Mouse (Mus musculus): Measurements from ENCODE around the gene Rasa3. TPM values are rescaled to one million over a fixed set of nuclear protein-coding genes. Genes with fewer than 3 reads are reported as not detected.

Gene Rasa3
- polyA plus RNA-seq, 1 experiment from 2014 or later = 23.5 TPM

- Histone ChIP-seq H3K9me3 (replicated peaks) (no peaks in the 10 kb centered on the region), H3K4me1 (peaks cover 32% of the 10 kb centered on the region), H3K27ac (no peak overlapping the region), H3K9ac (0 out of 2 replicates have a peak overlapping the region, but pooled peaks have one; percentile 24), H3K27me3 (peaks cover 20% of the 10 kb centered on the region; the same call in 1 of the 2 replicates), H3K36me3 (no peaks in the 10 kb centered on the region), H3K4me2 (peak overlapping the region; percentile 97), H3K4me3 (replicated peaks) (peak overlapping the region; percentile 81)
- ATAC-seq (replicated peaks; ENCODE audit: low FRiP score) = no peak
- WGBS = 41% methylated on average over 8 of the region's 8 CpGs
Measured at GRCm38 (mm10) chr8:13678182-13678581, 779 bp upstream of the Rasa3 start.

- H3K4me2 ChIP-seq = peak overlapping the region; percentile 97
- peak; percentile 57 for ATAC-seq (replicated peaks; ENCODE audit: low FRiP score)
Measured at GRCm38 (mm10) chr8:13676701-13677412, 546 bp downstream of the Rasa3 start.

GRCm38 (mm10) chr8:13676302-13676700 is 1.1 kb downstream of the Rasa3 start:
- H3K9ac ChIP-seq = peak overlapping the region; percentile 70; the same call in 1 of the 2 replicates
- peaks cover 37% of the 10 kb centered on the region for H3K4me1 ChIP-seq
- no peaks in the 10 kb centered on the region for H3K9me3 ChIP-seq (replicated peaks)
- peak overlapping the region; percentile 86 for H3K27ac ChIP-seq
- no peaks in the 10 kb centered on the region for H3K36me3 ChIP-seq
- under 1% methylated on average over 12 of the region's 12 CpGs for WGBS
- peak overlapping the region; percentile 97 for H3K4me2 ChIP-seq
- ATAC-seq (replicated peaks; ENCODE audit: low FRiP score) = no peak
- H3K27me3 ChIP-seq = peaks cover 20% of the 10 kb centered on the region; the same call in 1 of the 2 replicates
- H3K4me3 ChIP-seq (replicated peaks) = peak overlapping the region; percentile 81

More at GRCm38 (mm10) chr8:13676701-13677412, 546 bp downstream of the Rasa3 start:
- under 1% methylated on average over 47 of the region's 47 CpGs for WGBS
- H3K4me1 ChIP-seq = peaks cover 35% of the 10 kb centered on the region
- peak overlapping the region; percentile 70 for H3K9ac ChIP-seq
- H3K4me3 ChIP-seq (replicated peaks) = peak overlapping the region; percentile 81
- no peaks in the 10 kb centered on the region for H3K9me3 ChIP-seq (replicated peaks)
- H3K27ac ChIP-seq = peak overlapping the region; percentile 86
- no peaks in the 10 kb centered on the region for H3K36me3 ChIP-seq
- H3K27me3 ChIP-seq = peaks cover 20% of the 10 kb centered on the region; the same call in 1 of the 2 replicates

GRCm38 (mm10) chr8:13675524-13675923 is 1.9 kb downstream of the Rasa3 start:
- H3K9me3 ChIP-seq (replicated peaks) = no peaks in the 10 kb centered on the region
- no peaks in the 10 kb centered on the region for H3K36me3 ChIP-seq
- H3K4me1 ChIP-seq = peaks cover 39% of the 10 kb centered on the region
- H3K27ac ChIP-seq = peak overlapping the region; percentile 86; the same call in 1 of the 2 replicates
- peak overlapping the region; percentile 97 for H3K4me2 ChIP-seq
- 42% methylated on average over 8 of the region's 8 CpGs for WGBS
- peak overlapping the region; percentile 70; the same call in 1 of the 2 replicates for H3K9ac ChIP-seq
- no peak for ATAC-seq (replicated peaks; ENCODE audit: low FRiP score)
- H3K4me3 ChIP-seq (replicated peaks) = peak overlapping the region; percentile 81
- H3K27me3 ChIP-seq = peaks cover 16% of the 10 kb centered on the region; the same call in 1 of the 2 replicates

GRCm38 (mm10) chr8:13675121-13675520 is 2.3 kb downstream of the Rasa3 start:
- ATAC-seq (replicated peaks; ENCODE audit: low FRiP score) = no peak
- Histone ChIP-seq H3K4me1 (peaks cover 42% of the 10 kb centered on the region), H3K4me3 (replicated peaks) (peak overlapping the region; percentile 81), H3K36me3 (no peaks in the 10 kb centered on the region), H3K9ac (no peak overlapping the region), H3K27me3 (peaks cover 16% of the 10 kb centered on the region; the same call in 1 of the 2 replicates), H3K27ac (0 out of 2 replicates have a peak overlapping the region, but pooled peaks have one; percentile 38), H3K4me2 (peak overlapping the region; percentile 97), H3K9me3 (replicated peaks) (no peaks in the 10 kb centered on the region)
- 63% methylated on average over 4 of the region's 4 CpGs for WGBS

DNA sequence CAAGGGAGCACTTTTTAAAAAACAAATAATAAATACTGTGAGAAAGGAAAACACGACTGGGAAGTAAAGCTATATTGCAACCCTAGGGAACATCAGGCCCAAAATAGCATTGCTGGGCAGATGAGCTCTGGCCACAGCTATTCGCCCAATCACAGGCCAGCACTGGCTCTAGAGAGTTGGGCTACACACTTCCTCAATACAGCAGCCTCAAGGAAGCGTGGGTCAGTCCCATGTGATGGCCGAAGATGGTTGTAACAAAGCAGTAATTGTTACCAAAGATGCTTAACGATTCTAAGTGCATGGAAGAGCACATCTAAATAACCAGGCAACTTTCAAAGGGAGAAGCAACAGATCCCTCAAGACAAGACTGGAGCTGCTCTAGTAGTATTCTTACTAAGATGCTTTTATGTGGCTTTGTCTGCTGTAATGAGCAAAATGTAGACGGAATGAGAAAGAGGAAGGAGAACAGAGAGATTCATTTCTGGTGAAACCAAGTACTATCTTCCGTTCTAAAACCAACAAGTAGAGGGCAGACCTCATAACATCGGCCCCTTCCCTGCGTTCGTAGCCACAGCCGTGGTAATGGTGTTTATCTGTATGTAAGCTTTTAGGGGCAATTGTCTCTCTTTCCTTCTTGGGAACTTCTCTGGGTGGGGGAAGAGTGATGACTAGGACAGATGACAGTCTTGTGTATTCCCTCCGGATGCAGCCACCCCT is 3.0 kb downstream of the Rasa3 start:
- no peak for ATAC-seq (replicated peaks; ENCODE audit: low FRiP score)
- Histone ChIP-seq H3K9ac (no peak overlapping the region), H3K27me3 (peaks cover 14% of the 10 kb centered on the region; the same call in 1 of the 2 replicates), H3K9me3 (replicated peaks) (no peaks in the 10 kb centered on the region), H3K4me1 (peaks cover 48% of the 10 kb centered on the region), H3K4me2 (peak overlapping the region; percentile 97; the same call in 1 of the 2 replicates), H3K36me3 (no peaks in the 10 kb centered on the region), H3K4me3 (replicated peaks) (no peak overlapping the region), H3K27ac (peak overlapping the region; percentile 38; the same call in 1 of the 2 replicates)
- 63% methylated on average over 12 of the region's 12 CpGs for WGBS

- 85% methylated on average over 4 of the region's 4 CpGs for WGBS
- ATAC-seq (replicated peaks; ENCODE audit: low FRiP score) = no peak
- no peak overlapping the region for H3K4me2 ChIP-seq
- H3K4me3 ChIP-seq (replicated peaks) = no peak overlapping the region
- H3K9me3 ChIP-seq (replicated peaks) = no peaks in the 10 kb centered on the region
- peaks cover 56% of the 10 kb centered on the region for H3K4me1 ChIP-seq
- no peaks in the 10 kb centered on the region for H3K36me3 ChIP-seq
- H3K27me3 ChIP-seq = peaks cover 2% of the 10 kb centered on the region; the same call in 1 of the 2 replicates
- H3K27ac ChIP-seq = peak overlapping the region; percentile 56; the same call in 1 of the 2 replicates
- no peak overlapping the region for H3K9ac ChIP-seq
Measured at GRCm38 (mm10) chr8:13673215-13673614, 4.2 kb downstream of the Rasa3 start.

GRCm38 (mm10) chr8:13671246-13672003 is 6.0 kb downstream of the Rasa3 start:
- no peaks in the 10 kb centered on the region for H3K9me3 ChIP-seq (replicated peaks)
- no peak overlapping the region for H3K4me2 ChIP-seq
- H3K27ac ChIP-seq = no peak overlapping the region
- H3K9ac ChIP-seq = no peak overlapping the region
- H3K36me3 ChIP-seq = no peaks in the 10 kb centered on the region
- ATAC-seq (replicated peaks; ENCODE audit: low FRiP score) = no peak
- no peak overlapping the region for H3K4me3 ChIP-seq (replicated peaks)
- 85% methylated on average over 10 of the region's 10 CpGs for WGBS
- peaks cover 60% of the 10 kb centered on the region for H3K4me1 ChIP-seq
- no peaks in the 10 kb centered on the region for H3K27me3 ChIP-seq

- Histone ChIP-seq H3K27ac (peak overlapping the region; percentile 15; the same call in 1 of the 2 replicates), H3K27me3 (no peaks in the 10 kb centered on the region), H3K4me1 (peaks cover 54% of the 10 kb centered on the region), H3K9ac (no peak overlapping the region), H3K4me3 (replicated peaks) (no peak overlapping the region), H3K36me3 (no peaks in the 10 kb centered on the region), H3K4me2 (no peak overlapping the region), H3K9me3 (replicated peaks) (no peaks in the 10 kb centered on the region)
- ATAC-seq (replicated peaks; ENCODE audit: low FRiP score) = no peak
- 75% methylated on average over 17 of the region's 17 CpGs for WGBS
Measured at GRCm38 (mm10) chr8:13670011-13670471, 7.4 kb downstream of the Rasa3 start.

DNA sequence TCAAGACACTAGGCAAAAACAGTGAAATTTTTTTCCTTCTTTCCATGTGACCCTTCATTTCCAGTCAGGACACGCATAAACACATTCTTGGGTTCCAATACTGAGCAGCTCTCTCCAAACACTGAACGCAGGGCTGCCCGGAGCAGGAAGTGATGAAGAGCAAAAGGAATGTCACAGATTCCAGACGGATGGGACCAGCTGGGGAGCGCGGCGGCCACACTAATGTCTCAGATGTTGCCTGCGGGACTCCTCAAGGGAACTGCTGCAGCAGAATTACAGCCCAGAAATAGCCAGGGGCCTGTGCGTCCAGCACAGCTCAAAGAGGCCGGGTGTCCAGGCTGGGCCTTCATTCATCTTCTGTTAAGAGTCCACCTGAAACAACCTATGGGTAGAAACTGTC is 9.0 kb downstream of the Rasa3 start:
- Histone ChIP-seq H3K27ac (peak overlapping the region; percentile 77), H3K9ac (no peak overlapping the region), H3K9me3 (replicated peaks) (no peaks in the 10 kb centered on the region), H3K27me3 (no peaks in the 10 kb centered on the region), H3K4me3 (replicated peaks) (no peak overlapping the region), H3K36me3 (no peaks in the 10 kb centered on the region), H3K4me1 (peaks cover 51% of the 10 kb centered on the region), H3K4me2 (no peak overlapping the region)
- WGBS = 44% methylated on average over 10 of the region's 10 CpGs
- peak; percentile 59; the same call in 1 of the 2 replicates for ATAC-seq (replicated peaks; ENCODE audit: low FRiP score)

- H3K4me2 ChIP-seq = no peak overlapping the region
- H3K4me3 ChIP-seq (replicated peaks) = no peak overlapping the region
- peak overlapping the region; percentile 77 for H3K27ac ChIP-seq
- H3K27me3 ChIP-seq = no peaks in the 10 kb centered on the region
- H3K36me3 ChIP-seq = no peaks in the 10 kb centered on the region
- H3K4me1 ChIP-seq = peaks cover 47% of the 10 kb centered on the region
- H3K9ac ChIP-seq = no peak overlapping the region
- no peak; the same call in 1 of the 2 replicates for ATAC-seq (replicated peaks; ENCODE audit: low FRiP score)
- WGBS = 68% methylated on average over 4 of the region's 4 CpGs
- no peaks in the 10 kb centered on the region for H3K9me3 ChIP-seq (replicated peaks)
Measured at GRCm38 (mm10) chr8:13667917-13668316, 9.5 kb downstream of the Rasa3 start.
